Mouse (Mus musculus) midbrain, embryonic 14.5 days (tissue): ENCODE measurements at regions not wholly inside any gene's neighbourhood (a gene's known extent, or its start where the extent isn't known, plus 50 kb on each side); places are given as distances from the start of the nearest gene placed in this dataset.
A peak's percentile ranks its signal among the peaks of the same experiment; 100 is the strongest.

ENCODE experiments used
- ATAC-seq: fragments of 200-750 bp; cut with Nextera tagmentation; 2 replicates; pipeline ENCODE4 v1.8.0; 2017; ENCODE audit warnings: moderate number of reproducible peaks, moderate library complexity; ENCODE audit not compliant: low FRiP score, low TSS enrichment
- DNase-seq: peaks from one replicate; pipeline ENCODE4 v3.0.0-alpha.2; 2015
- H3K27ac ChIP-seq: fragments of 300-500 bp; sonication (generic); replicated peaks from 2 replicates; pipeline ENCODE4 v1.5.1; 2014; ENCODE audit warnings: mild to moderate bottlenecking, low read depth, low read length, moderate library complexity
- H3K27me3 ChIP-seq: fragments of 300-500 bp; sonication (generic); 2 replicates; pipeline ENCODE4 v1.6.1; 2014; ENCODE audit warnings: low read length, control low read depth, mixed read lengths; ENCODE audit not compliant: control insufficient read depth, insufficient read depth
- H3K36me3 ChIP-seq: fragments of 300-500 bp; sonication (generic); 2 replicates; pipeline ENCODE4 v1.6.1; 2014; ENCODE audit warnings: low read length, control low read depth; ENCODE audit not compliant: control insufficient read depth, insufficient read depth
- H3K4me1 ChIP-seq: fragments of 300-500 bp; sonication (generic); 2 replicates; pipeline ENCODE4 v1.6.1; 2014; ENCODE audit warnings: mild to moderate bottlenecking, antibody characterized with exemption, low read length, control low read depth; ENCODE audit not compliant: control insufficient read depth, insufficient read depth
- H3K4me2 ChIP-seq: fragments of 300-500 bp; sonication (generic); 2 replicates; pipeline ENCODE4 v1.6.1; 2014; ENCODE audit warnings: mild to moderate bottlenecking, low read length, moderate library complexity
- H3K4me3 ChIP-seq: fragments of 300-500 bp; sonication (generic); replicated peaks from 2 replicates; pipeline ENCODE4 v1.5.1; 2014; ENCODE audit warnings: low read depth, low read length
- H3K9ac ChIP-seq: fragments of 300-500 bp; sonication (generic); replicated peaks from 2 replicates; pipeline ENCODE4 v1.6.1; 2014; ENCODE audit warnings: mild to moderate bottlenecking, low read length, moderate library complexity
- H3K9me3 ChIP-seq: fragments of 300-500 bp; sonication (generic); 2 replicates; pipeline ENCODE4 v1.6.1; 2016; ENCODE audit warnings: low read length, control low read depth, mixed read lengths; ENCODE audit not compliant: control insufficient read depth
- WGBS: fragments of 180-500 bp; shearing (Covaris S2); extraction: QIAGEN DNeasy Blood & Tissue Kit; methylation state at CpG from one replicate; pipeline ENCODE4 v1.1.7; 2014; 5-methylcytosine and 5-hydroxymethylcytosine counted together

DNA sequence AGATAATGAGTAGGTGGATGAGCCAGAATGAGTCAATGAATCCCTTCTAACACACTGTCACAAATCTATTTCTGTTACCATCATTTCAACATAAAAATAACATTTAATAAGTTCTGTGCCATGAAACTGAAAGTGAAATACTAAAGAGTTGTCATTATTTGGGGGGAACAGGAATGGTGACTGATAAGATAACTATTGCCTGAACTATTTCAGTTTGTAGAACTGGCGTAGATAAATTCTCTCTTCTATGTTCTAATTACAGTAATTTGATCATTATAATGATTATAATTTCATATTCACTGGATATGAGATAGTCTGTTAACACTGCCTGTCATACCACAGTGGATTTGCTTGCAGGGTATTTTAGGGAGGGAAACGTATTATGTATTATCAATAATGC lies 232.3 kb upstream of the Mpdz start:
- no peaks in the 10 kb centered on the region for H3K36me3 ChIP-seq
- ATAC-seq, result no peak
- WGBS, result 85% methylated on average over 2 of the region's 2 CpGs

DNA sequence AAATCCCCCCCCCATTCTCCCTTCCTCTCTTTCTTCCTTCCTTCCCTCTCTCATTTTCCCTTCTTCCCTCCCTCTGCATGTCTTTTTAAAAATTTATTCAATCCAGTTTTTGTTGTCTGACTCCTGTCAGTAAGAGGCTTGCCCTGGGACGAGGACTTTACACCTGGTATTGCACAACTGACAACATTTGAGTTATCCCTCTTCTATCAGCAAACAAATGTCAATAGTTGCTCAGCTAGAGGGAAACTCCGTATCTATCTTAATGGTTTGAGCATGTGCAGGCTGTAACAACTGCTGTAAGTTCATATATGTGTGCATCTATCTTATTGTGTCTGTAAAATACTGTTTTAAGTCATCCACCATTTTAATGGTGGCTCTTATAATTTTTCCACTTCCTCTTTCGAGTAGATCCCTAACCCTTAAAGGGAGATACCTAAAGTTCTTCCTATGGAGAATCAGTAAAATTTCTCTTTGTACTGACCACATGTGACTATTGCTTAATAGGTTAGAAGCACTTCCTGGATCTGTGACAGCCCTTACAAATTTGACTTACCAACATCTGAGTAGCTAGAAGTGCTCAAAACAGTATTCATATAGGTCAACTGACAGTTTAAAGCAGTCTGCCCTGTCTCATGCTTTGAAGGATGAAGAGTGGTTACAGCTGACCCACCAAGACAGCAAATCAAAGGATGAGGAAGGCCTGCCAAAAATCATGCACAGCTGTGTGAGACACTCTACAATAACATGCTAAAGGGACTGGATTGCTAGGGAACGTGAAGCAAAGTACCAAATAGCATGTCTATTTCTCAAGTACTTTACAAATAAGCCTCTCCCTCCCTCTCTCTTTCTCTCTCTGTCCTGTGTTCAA lies 231.0 kb upstream of the Mpdz start:
- Histone ChIP-seq H3K4me3 (no peak overlapping the region), H3K27me3 (no peaks in the 10 kb centered on the region), H3K36me3 (no peaks in the 10 kb centered on the region), H3K4me1 (0 out of 2 replicates have a peak, but pooled peaks cover 6% of the 10 kb centered on the region), H3K9ac (no peak overlapping the region), H3K4me2 (no peak overlapping the region), H3K9me3 (no peaks in the 10 kb centered on the region), H3K27ac (no peak overlapping the region)
- ATAC-seq, result no peak
- DNase-seq, result no peak
- 85% methylated on average over 4 of the region's 4 CpGs for whole genome bisulfite sequencing

More for the DNA sequence above, 232.3 kb upstream of the Mpdz start:
- Histone ChIP-seq H3K4me3 (no peak overlapping the region), H3K4me1 (no peaks in the 10 kb centered on the region), H3K9me3 (no peaks in the 10 kb centered on the region), H3K4me2 (no peak overlapping the region), H3K27me3 (no peaks in the 10 kb centered on the region), H3K9ac (no peak overlapping the region), H3K27ac (no peak overlapping the region)
- DNase-seq, result no peak

- no peak for ATAC-seq
- WGBS, result 90% methylated on average over 2 of the region's 2 CpGs
These were observed 229.4 kb upstream of the Mpdz start for GRCm38 (mm10) chr4:81671986-81672385.

GRCm38 (mm10) chr4:81669181-81669580 lies 226.6 kb upstream of the Mpdz start:
- Histone ChIP-seq H3K9ac (no peak overlapping the region), H3K36me3 (no peaks in the 10 kb centered on the region), H3K4me2 (no peak overlapping the region), H3K27me3 (no peaks in the 10 kb centered on the region), H3K4me1 (0 out of 2 replicates have a peak, but pooled peaks cover 7% of the 10 kb centered on the region), H3K27ac (no peak overlapping the region), H3K9me3 (0 out of 2 replicates have a peak, but pooled peaks cover 2% of the 10 kb centered on the region), H3K4me3 (no peak overlapping the region)
- WGBS, result 8% methylated on average over 3 of the region's 3 CpGs
- peak; percentile 71 for ATAC-seq
- peak; percentile 76 for DNase-seq

More at GRCm38 (mm10) chr4:81671986-81672385, 229.4 kb upstream of the Mpdz start:
- Histone ChIP-seq H3K9ac (no peak overlapping the region), H3K4me1 (0 out of 2 replicates have a peak, but pooled peaks cover 7% of the 10 kb centered on the region), H3K4me2 (no peak overlapping the region), H3K36me3 (no peaks in the 10 kb centered on the region), H3K27ac (no peak overlapping the region), H3K4me3 (no peak overlapping the region), H3K27me3 (no peaks in the 10 kb centered on the region), H3K9me3 (no peaks in the 10 kb centered on the region)
- no peak for DNase-seq

DNA sequence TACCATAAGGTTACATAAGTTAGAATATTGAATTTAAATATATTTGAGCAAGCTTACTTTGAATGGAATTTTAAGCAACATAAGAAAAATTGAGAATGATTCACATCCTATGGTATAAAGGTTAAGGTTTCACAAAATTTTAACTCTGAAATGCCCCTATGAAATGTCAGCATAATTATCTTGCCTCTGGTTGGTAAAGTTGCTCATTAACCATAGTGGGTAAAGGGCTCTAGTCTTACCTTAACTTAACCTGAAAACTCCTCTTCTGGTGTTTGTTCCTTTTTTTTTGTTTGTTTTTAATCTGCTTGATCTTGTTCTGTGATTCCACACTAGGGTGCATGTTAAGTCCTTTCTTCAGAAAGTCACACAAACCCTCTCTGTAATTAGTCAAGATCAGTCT lies 218.5 kb upstream of the Mpdz start:
- Histone ChIP-seq H3K36me3 (no peaks in the 10 kb centered on the region), H3K27ac (no peak overlapping the region), H3K9ac (no peak overlapping the region), H3K27me3 (no peaks in the 10 kb centered on the region), H3K9me3 (0 out of 2 replicates have a peak, but pooled peaks cover 7% of the 10 kb centered on the region), H3K4me1 (no peaks in the 10 kb centered on the region), H3K4me2 (no peak overlapping the region), H3K4me3 (no peak overlapping the region)
- ATAC-seq (no peak), DNase-seq (no peak)

DNA sequence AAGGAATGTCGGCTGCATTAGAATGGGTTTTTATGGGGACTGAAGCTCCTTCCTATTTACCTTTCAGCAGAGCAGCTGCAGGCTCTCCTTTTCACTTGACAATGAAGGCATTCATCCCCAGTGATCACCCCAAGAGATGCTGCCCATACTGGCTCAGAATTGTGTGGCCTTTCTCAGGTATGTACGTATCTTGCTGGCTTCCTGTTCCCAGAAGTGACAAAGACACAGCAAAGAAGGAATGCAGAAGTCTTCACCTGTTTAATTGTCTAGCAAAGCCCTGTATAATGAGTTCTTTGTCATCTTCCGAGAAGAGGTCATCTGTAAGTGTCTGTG lies 185.8 kb upstream of the Mpdz start:
- Histone ChIP-seq H3K4me3 (no peak overlapping the region), H3K36me3 (no peaks in the 10 kb centered on the region), H3K27ac (no peak overlapping the region), H3K9ac (no peak overlapping the region), H3K4me1 (no peaks in the 10 kb centered on the region), H3K27me3 (no peaks in the 10 kb centered on the region), H3K9me3 (no peaks in the 10 kb centered on the region), H3K4me2 (no peak overlapping the region)
- WGBS, result 51% methylated on average over 3 of the region's 3 CpGs
- DNase-seq, result no peak
- no peak for ATAC-seq

DNA sequence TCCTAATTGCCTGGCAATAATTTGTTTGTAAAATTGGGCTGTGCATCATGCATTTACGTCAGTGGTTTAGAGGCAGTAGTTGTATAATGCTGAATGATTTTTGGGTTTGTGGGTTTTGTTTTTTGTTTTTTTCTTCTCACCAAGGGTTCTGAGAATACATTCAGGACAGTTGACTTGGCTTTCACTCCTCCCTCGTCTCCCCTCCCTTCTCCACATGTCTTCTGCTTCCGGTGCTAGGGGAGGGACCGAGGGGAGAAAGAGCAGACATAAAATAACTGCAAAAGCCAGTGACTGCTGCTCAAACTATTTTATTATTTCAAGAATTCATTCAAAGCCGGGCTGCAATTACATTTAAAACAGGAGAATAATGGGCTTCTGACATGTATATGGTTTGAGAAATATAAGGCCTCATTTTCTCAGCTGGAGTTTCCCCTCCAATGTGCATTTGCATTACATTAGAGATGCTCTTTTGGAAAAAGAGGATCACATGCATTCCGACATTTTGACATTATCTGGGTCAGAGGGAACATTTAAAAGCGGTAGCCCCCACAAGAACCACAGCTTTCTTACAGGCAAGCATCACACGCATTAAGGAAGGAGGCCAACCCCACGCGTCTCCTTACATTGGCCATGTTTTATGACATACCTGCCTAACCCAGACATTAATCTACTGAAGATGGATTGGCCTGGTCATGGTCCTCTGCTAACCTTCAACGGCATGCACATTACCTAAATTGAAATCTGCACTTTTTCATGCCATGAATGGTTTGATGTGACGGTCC lies 185.3 kb upstream of the Mpdz start:
- ATAC-seq, result no peak
- no peak overlapping the region for H3K4me2 ChIP-seq
- H3K27me3 ChIP-seq, result no peaks in the 10 kb centered on the region

DNA sequence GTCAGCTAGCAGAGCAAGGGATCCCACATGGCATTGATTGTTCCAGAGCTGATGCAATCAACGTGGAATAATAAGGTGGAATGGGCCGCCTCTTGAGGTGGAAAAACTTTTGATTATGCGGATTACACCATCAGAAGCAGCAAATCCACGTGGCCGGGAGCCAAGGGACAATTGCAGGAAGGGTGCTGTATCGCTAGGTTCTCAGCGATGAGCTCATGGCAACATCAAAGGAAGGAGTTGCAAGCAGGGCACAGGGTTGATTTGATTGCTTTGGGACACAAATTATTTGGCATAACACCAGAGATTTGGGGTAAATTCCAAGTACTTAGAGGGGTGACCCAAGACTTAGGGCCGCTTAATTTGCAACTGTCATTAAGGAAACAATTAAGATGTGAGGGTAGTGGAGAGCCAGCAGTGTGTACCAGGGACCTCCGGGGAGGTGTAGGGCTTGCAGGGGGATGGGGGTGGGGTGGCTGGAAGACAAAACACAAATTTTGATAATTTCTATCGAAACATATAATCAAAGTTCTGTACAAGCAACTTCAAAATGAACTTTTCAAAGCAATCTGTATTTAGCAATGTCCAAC lies 182.8 kb upstream of the Mpdz start:
- Histone ChIP-seq H3K9ac (no peak overlapping the region), H3K4me1 (no peaks in the 10 kb centered on the region), H3K27me3 (no peaks in the 10 kb centered on the region), H3K36me3 (no peaks in the 10 kb centered on the region), H3K27ac (no peak overlapping the region), H3K9me3 (no peaks in the 10 kb centered on the region), H3K4me2 (no peak overlapping the region), H3K4me3 (no peak overlapping the region)
- 61% methylated on average over 10 of the region's 10 CpGs for WGBS
- DNase-seq (peak; percentile 18), ATAC-seq (no peak)

More for the DNA sequence above, 185.3 kb upstream of the Mpdz start:
- WGBS, result 74% methylated on average over 12 of the region's 12 CpGs
- no peak for DNase-seq
- Histone ChIP-seq H3K4me3 (no peak overlapping the region), H3K4me1 (no peaks in the 10 kb centered on the region), H3K9me3 (no peaks in the 10 kb centered on the region), H3K36me3 (no peaks in the 10 kb centered on the region), H3K9ac (no peak overlapping the region), H3K27ac (no peak overlapping the region)
